Mouse (Mus musculus) limb, embryonic 11.5 days (tissue): ENCODE data around the gene Speer4e. TPM values are rescaled to one million over a fixed set of nuclear protein-coding genes. Genes with fewer than 3 reads are reported as not detected.
"Not testable (repeated sequence)": the region's sequence is repeated elsewhere in the genome, so short reads cannot be mapped to it uniquely, and the experiment has no call there.

Experiments
- ATAC-seq: fragments of 200-750 bp; cut with Nextera tagmentation; 2 replicates; pipeline ENCODE4 v1.8.0; 2017; ENCODE audit warnings: low read depth; ENCODE audit not compliant: insufficient number of reproducible peaks, low FRiP score, low TSS enrichment
- DNase-seq: peaks from one replicate; pipeline ENCODE4 v3.0.0-alpha.2; 2015; ENCODE audit warnings: low spot score
- H3K27ac ChIP-seq: fragments of 300-500 bp; sonication (generic); replicated peaks from 2 replicates; pipeline ENCODE4 v1.5.1; 2014; ENCODE audit warnings: low read depth, mild to moderate bottlenecking, low read length
- H3K27me3 ChIP-seq: fragments of 300-500 bp; sonication (generic); 2 replicates; pipeline ENCODE4 v1.6.1; 2014; ENCODE audit warnings: mild to moderate bottlenecking, low read length, mixed read lengths; ENCODE audit not compliant: control insufficient read depth, insufficient read depth
- H3K36me3 ChIP-seq: fragments of 300-500 bp; sonication (generic); 2 replicates; pipeline ENCODE4 v1.6.1; 2014; ENCODE audit warnings: mild to moderate bottlenecking, low read length, moderate library complexity, mixed read lengths; ENCODE audit not compliant: control insufficient read depth, insufficient read depth
- H3K4me1 ChIP-seq: fragments of 300-500 bp; sonication (generic); 2 replicates; pipeline ENCODE4 v1.6.1; 2014; ENCODE audit warnings: low read length, mixed read lengths; ENCODE audit not compliant: control insufficient read depth, insufficient read depth
- H3K4me2 ChIP-seq: fragments of 300-500 bp; sonication (generic); 2 replicates; pipeline ENCODE4 v1.6.1; 2014; ENCODE audit warnings: low read depth, mild to moderate bottlenecking, moderate library complexity; ENCODE audit not compliant: severe bottlenecking
- H3K4me3 ChIP-seq: fragments of 300-500 bp; sonication (generic); 2 replicates; pipeline ENCODE4 v1.5.1; 2014; ENCODE audit warnings: low read depth, low read length
- H3K9ac ChIP-seq: fragments of 300-500 bp; sonication (generic); 2 replicates; pipeline ENCODE4 v1.6.1; 2014; ENCODE audit warnings: mild to moderate bottlenecking, low read length
- H3K9me3 ChIP-seq: fragments of 300-500 bp; sonication (generic); 2 replicates; pipeline ENCODE4 v1.6.1; 2016; ENCODE audit warnings: low read length; ENCODE audit not compliant: control insufficient read depth
- WGBS: fragments of 180-500 bp; shearing (Covaris S2); extraction: QIAGEN DNeasy Blood & Tissue Kit; methylation state at CpG from one replicate; pipeline ENCODE4 v1.1.7; 2014; 5-methylcytosine and 5-hydroxymethylcytosine counted together
- polyA plus RNA-seq: library from polyadenylated mRNA; unstranded; fragments of >200 nt; fragmentation: Nextera tagmentation; extraction: Ambion mirVana; gene quantifications from 2 replicates; pipeline ENCODE4 v1.2.1, GENCODE M21; 2014

The Speer4e gene
- polyA plus RNA-seq: not detected in 2 replicates

- H3K4me2 ChIP-seq, H3K36me3 ChIP-seq, H3K27ac ChIP-seq, DNase-seq, H3K9ac ChIP-seq, H3K27me3 ChIP-seq, H3K4me1 ChIP-seq, ATAC-seq, H3K4me3 ChIP-seq, H3K9me3 ChIP-seq: not testable (repeated sequence)
- 75% methylated on average over 1 of the region's 1 CpGs for WGBS
Measured at GRCm38 (mm10) chr5:14938329-14938728, at the start of gene Speer4e. Speer4e (minus strand) TSS chr5:14938429.

GRCm38 (mm10) chr5:14986649-14987387, 48.6 kb upstream of the Speer4e start:
- ATAC-seq: 0 out of 2 replicates have a peak, but pooled peaks have one; percentile 60
- H3K27me3 ChIP-seq, H3K9ac ChIP-seq, DNase-seq, H3K4me1 ChIP-seq, H3K4me3 ChIP-seq, H3K9me3 ChIP-seq, H3K36me3 ChIP-seq, H3K4me2 ChIP-seq, H3K27ac ChIP-seq: not testable (repeated sequence)
- 41% methylated on average over 5 of the region's 6 CpGs for WGBS

DNA sequence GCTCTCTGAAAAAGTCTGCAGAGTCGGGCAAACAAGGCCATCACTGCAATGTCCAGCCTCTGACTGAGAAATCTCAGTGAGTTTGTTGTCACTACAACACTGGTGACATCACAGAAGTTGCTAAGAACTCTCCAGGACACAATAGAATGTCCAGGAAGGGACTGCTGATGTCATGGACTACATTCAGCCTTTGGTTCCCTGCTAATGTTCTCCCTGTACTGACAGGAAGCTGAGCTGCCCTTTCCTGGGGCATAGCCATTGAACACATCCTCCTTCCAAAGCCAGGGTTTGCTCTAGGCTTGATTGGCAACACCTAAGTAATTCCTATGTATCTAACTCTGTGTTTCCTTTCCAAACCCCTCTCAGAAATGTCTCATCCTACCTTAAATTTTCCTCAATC, 40.6 kb upstream of the Speer4e start, which contains the start of gene Gm10354:
Gene Gm10354, minus strand, starts transcription at position 101 of the 400 bp plus-strand sequence.
- WGBS: no CpG with 5 or more reads among the region's 1 CpGs
- not testable (repeated sequence) for DNase-seq, ATAC-seq, H3K4me1 ChIP-seq, H3K27me3 ChIP-seq, H3K9ac ChIP-seq, H3K4me2 ChIP-seq, H3K4me3 ChIP-seq, H3K27ac ChIP-seq, H3K9me3 ChIP-seq, H3K36me3 ChIP-seq

DNA sequence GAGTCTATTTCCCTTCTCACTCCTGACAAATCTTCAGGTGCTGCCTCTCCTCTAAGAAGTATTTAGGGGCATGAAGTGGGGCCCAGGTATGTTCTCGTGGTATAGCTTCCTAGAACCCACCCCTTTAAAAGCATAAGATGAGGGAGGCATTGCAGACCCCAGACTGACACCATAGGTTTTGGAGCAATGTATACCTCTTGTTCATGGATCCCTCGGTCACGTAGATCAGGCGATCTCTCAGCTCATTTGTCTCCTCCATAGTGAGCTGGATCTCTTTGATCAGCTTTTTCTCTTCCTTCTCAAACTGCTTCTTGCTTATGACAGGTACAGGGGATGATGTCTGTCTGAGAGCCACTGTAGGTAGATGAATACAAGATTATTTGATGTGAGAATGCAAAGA, 39.1 kb upstream of the Speer4e start:
- WGBS: 78% methylated on average over 4 of the region's 4 CpGs
- not testable (repeated sequence) for H3K27ac ChIP-seq, H3K27me3 ChIP-seq, ATAC-seq, H3K36me3 ChIP-seq, DNase-seq, H3K4me2 ChIP-seq, H3K4me3 ChIP-seq, H3K4me1 ChIP-seq, H3K9ac ChIP-seq, H3K9me3 ChIP-seq

DNA sequence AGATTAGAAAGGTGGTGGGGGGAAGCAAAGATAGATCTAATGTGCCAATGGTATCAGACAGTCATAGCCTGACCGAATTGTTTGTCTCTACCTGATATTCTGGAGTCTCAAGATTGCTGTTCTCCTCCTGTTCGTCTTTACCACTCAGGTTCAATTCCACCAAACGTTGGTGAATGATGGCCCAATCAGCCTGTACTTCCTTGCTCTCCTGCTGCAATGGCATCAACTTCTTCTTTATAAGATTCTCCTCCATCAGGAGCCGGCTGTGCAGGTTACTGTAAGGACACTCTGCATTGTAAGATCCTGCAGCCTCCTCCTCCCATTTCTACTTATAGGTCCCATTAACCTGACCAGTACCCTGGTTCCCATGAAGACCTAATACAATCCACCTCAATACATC, 37.1 kb upstream of the Speer4e start:
- not testable (repeated sequence) for H3K36me3 ChIP-seq, DNase-seq, H3K9ac ChIP-seq, ATAC-seq, H3K4me3 ChIP-seq, H3K27ac ChIP-seq, H3K4me1 ChIP-seq, H3K27me3 ChIP-seq, H3K4me2 ChIP-seq
- peaks cover 11% of the 10 kb centered on the region; the same call in 1 of the 2 replicates for H3K9me3 ChIP-seq
- WGBS: 79% methylated on average over 3 of the region's 4 CpGs

DNA sequence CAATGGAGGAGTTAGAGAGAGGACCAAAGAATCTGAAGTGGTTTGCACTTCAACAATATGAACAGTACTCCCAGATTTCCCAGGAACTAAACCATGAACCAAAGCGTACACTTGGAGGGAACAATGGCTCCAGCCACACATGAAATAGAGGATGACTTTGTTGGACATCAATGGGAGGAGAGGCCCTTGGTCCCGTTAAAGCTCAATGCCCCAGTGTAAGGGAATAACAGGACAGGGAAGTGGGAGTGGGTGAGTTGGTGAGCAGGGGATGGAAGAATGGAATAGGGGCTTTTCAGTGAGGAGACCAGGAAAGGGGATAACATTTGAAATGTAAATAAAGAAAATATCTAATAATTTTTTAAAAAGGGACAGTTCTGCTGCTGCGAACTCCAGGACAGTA, 34.6 kb upstream of the Speer4e start:
- not testable (repeated sequence) for DNase-seq

DNA sequence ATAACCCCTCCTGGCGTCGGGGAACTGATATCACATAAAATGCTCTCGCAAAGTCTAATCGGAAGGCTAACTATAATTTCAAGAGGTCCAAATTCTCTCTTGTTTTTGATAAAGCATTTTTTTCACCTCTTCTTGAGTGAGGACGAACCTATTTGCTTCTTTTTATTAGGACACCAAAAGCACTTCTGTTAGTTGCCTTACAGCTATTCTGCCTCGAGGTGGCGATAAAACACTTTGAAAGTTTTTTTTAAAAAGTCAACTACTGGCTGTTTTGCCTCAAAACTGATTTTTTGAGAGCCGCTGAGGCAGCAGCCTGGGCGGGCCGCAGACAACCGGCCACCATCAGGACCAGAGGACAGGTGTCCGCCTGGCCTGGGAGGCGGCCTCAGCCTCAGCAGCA, 25.6 kb upstream of the Speer4e start:
- H3K4me3 ChIP-seq, DNase-seq, ATAC-seq, H3K9me3 ChIP-seq, H3K36me3 ChIP-seq, H3K9ac ChIP-seq, H3K4me1 ChIP-seq, H3K27me3 ChIP-seq, H3K4me2 ChIP-seq, H3K27ac ChIP-seq: not testable (repeated sequence)
- WGBS: 79% methylated on average over 13 of the region's 13 CpGs

More for the DNA sequence above, 34.6 kb upstream of the Speer4e start:
- H3K27ac ChIP-seq, H3K27me3 ChIP-seq, H3K4me3 ChIP-seq, H3K36me3 ChIP-seq, H3K9me3 ChIP-seq, ATAC-seq, H3K4me1 ChIP-seq, H3K9ac ChIP-seq, H3K4me2 ChIP-seq: not testable (repeated sequence)
- WGBS: 85% methylated on average over 3 of the region's 3 CpGs

GRCm38 (mm10) chr5:14961502-14961901, 23.3 kb upstream of the Speer4e start:
- not testable (repeated sequence) for H3K4me2 ChIP-seq, H3K4me3 ChIP-seq

More at GRCm38 (mm10) chr5:14961502-14961901, 23.3 kb upstream of the Speer4e start:
- not testable (repeated sequence) for H3K27ac ChIP-seq, H3K9me3 ChIP-seq, DNase-seq, H3K36me3 ChIP-seq, H3K27me3 ChIP-seq, H3K4me1 ChIP-seq, H3K9ac ChIP-seq
- 83% methylated on average over 4 of the region's 4 CpGs for WGBS
- ATAC-seq: 0 out of 2 replicates have a peak, but pooled peaks have one; percentile 62
